Mouse (Mus musculus) CH12F3 (cell line): Measurements from ENCODE around the gene Hbb-bh1.
"Not testable (repeated sequence)": the region's sequence is repeated elsewhere in the genome, so short reads cannot be mapped to it uniquely, and the experiment has no call there.

Experiments
- in situ Hi-C: fragments of 300-500 bp; cut with MboI; formaldehyde crosslinking; loops from 2 replicates; pipeline ENCODE4 v1.14.3; 2020; ENCODE audit warnings: low sequenced_read_pairs

Gene Hbb-bh1

DNA sequence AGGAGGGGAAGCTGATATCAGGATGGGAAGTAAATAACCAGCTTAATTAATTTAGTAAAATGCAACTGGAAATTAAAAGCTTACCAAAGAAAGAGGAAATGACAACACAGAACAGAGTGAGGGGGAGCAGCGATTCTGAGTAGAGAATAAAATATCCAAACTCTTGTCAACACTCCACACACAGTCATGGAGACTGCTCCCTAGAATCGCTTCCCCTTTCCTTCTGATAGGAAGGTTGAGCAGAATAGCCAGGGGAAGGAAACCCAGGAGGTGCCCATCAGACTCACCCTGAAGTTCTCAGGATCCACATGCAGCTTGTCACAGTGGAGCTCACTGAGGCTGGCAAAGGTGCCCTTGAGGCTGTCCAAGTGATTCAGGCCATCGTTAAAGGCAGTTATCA lies 29.8 kb downstream of the Hbb-bh1 start:
- in situ Hi-C loops, result not testable (repeated sequence)

DNA sequence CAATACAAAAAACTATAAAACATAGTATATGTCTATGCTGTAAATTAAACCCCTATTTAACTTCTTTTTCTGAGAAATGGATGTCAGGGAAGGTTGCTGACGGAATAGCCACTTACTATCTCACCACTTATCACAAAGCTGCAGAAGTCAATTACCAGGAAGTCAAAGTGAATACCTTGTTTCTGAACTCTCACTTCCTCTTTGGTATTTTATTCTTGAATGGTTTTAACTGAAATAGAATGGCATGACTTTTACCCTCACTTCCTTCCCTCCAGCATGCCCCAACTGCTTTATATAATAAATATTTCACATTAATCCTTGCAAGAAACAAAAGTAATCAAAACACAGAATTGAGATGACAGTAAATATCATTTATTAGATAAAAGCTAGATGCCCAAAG lies 30.8 kb downstream of the Hbb-bh1 start:
- in situ Hi-C loops, result no loop called here

DNA sequence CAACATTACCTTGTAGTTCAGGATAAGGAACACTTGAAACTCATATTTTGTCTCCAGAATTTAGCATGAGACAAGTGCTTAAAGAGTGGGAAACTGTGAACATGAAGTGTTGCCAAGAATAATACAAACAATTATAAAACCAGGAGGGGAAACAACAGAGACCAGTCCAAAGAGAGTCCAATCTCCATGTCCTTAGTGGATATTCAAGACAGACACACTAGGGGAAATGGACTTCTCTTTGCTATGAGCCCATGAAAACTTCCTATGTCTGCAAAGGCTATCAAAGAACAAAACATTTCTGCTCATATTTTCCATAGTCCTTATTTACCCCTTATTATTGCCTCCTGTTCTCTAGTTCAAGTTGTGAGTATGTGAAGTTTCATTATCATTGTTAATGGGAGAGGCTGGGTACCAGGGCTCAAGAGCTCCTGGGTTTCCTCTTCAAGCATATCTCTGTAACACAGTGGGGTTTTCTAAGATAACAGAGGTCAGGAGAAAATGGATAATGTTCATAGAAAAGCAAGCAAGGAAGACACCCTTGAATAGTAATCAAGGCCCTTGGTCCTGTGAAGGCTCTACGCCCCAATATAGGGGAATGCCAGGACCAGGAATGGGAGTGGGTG lies 31.6 kb downstream of the Hbb-bh1 start:
- in situ Hi-C loops, result no loop called here

DNA sequence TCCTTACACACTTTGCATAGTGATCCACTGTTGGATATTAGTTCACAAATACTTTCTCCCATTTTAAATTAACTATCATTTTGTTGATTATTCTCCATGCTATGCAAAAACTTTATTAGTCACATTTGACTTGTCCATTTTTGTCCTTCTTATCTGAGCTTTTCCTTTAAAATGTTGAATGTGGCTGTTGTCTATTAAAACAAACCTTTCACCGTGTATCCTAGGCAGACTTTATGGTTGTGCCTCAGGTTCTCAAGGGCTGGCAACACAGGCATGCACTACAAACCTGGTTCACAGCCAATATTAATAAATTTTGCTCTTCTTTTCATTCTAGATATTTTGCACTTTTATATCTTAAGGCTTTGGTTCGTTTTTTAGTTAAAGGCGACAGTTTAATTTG lies 32.2 kb downstream of the Hbb-bh1 start:
- in situ Hi-C loops, result no loop called here

DNA sequence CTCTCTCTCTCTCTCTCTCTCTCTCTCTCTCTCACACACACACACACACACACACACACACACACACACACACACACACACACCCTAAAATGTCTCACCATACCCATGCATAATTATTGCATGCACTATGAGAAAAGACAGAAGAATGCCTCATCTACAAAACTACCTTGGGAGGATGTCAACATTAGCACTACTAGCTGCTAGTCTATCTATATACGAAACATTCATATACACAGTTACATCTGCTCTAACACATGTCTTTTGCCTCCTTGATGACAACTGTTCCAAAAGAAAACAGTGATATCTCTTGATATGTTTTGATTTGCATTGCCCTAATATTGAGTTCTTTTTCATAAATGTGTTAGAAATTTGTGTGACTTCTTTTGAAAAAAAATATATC lies 32.7 kb downstream of the Hbb-bh1 start:
- in situ Hi-C loops, result no loop called here

DNA sequence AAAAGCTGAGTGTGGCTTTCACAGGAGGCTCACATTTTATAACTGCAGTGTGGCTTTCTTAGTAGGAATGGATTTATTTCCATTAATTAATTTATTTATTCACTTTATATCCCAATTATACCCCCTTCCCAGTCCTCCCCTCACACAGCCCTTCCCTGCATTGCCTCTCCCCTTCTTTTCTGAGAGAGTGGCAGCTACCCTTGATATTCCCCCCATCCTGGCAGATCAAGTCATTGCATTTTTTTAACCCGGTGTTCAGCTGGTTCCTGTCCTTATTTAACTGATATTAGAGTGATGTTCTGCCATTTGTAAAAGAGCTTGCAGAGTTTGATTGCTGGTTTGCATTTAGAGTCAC lies 33.2 kb downstream of the Hbb-bh1 start:
- in situ Hi-C loops, result no loop called here

DNA sequence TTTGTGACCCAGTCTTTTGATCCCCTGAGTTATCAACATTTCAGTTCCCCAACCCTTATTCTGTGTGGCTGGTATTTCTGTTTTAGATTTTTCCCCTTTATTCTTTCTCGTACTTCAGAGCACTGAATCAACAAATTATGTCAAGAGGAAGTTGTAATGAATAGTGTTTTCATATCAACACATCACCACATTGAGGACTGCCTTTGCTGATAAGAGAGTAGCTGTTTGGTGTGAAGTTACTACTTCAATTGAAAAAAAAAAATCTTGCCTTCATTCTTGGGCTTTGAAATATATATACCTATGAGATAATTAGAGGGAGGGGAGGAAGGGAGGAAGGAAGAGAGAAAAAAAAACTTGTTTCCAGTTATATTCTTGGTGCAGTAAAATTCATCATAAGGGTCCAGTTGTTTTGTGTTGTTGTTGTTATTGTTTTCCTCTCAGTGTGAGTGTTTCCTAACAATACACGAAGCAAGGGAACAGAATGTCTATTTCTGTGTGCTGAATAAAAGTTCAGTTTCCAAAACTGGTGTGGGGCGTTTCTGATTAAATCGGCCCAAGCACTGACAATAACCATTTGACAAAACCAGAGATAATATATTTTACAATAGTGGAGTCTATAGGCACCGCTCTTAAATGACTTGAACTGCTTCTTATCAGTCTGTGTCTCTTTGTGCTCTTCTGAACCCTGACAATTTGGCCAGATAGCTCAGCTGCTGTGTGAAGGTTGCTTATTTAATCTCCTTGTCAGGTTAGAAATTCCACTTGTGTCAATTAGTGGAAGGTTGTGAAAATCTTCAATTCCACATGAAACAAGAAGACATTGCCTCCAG lies 33.8 kb downstream of the Hbb-bh1 start:
- in situ Hi-C loops, result no loop called here

DNA sequence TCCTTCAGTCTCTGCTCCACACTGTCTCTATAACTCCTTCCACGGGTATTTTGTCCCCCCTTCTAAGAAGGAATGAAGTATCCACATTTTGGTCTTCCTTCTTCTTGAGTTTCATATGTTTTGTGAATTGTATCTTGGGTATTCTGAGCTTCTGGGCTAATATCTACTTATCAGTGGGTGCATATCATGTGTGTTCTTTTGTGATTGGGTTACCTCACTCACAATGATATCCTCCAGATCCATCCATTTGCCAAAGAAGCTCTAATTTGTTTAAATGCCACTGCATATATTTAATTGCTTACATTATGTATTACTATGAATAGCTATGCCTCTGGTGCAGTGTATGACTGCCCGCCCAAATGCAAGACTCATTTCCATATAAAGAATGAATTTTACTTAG lies 34.8 kb downstream of the Hbb-bh1 start:
- in situ Hi-C loops, result not testable (repeated sequence)

DNA sequence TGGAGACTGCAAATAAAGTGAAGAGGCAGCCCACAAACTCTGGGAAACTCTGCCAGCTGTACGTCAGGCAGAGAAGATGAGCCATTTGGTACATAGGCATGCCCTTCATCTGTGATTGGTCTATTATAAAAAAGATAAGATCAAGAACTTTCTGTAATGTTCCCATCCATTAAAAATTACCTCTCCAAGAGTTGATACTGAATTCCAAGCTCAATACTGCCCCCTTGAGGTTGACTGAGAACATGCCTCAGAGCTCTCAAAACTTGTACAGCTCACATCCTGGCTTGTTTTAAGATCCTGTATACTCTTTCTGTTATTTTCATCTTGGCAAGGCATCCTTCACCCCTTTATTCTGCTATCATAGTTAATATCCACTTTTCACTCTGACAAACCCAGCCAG lies 36.1 kb downstream of the Hbb-bh1 start:
- in situ Hi-C loops, result no loop called here

DNA sequence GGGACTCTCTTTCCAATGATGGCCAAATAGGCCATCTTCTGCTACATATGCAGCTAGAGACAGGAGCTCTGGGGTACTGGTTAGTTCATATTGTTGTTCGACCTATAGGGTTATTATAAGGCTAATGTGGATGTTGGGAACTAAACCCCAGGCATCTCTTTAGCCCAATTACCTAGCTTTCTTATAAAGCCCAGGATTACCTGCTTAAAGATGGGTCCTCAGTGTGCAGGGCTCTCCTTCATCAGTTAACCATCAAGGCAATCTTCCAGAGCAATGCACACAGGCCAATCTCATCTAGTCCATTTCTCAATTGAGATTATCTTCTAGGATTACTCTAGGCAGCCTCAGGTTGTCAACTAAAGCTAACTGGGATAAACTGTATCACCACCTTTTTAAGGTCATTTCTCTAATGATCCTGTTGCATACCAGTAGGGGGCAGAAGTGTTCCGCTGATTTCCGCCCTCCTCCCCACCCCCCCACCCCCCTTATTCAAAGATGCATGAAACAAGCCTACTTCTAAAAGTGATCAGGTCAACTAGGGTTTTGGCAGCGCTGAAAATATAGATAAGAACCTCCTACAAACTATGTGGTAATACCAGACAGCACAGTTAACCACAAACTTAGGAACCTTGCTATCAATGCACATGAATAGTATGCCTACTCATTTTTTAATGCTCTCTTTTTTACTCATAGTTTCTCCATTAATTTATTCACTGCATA lies 50.1 kb downstream of the Hbb-bh1 start:
- in situ Hi-C loops, result loop anchor here (5.0 kb wide), 1 partner anchor 79 kb away; no protein-coding TSS in a partner anchor

DNA sequence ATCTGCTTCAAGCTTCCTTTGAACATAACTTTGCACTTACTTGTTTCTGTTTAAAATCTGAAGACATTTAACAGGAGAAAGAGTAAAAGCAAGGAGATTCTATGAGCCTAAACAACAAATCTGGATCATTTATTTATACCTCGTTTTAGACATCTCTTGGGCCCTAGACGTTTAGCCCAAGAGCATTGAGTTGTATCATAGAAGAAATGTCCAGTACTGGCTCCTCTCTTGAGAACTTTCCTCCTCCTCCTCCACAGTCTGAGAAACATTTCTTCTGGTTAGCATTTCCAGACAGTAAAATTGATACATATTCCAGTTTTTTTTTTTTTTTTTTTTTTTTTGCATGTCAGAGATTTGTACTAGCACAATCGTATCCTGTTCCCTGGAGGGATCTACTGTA lies 51.2 kb downstream of the Hbb-bh1 start, which contains the start of gene Olfr67:
Gene Olfr67 (minus strand): TSS at position 101 of the 400 bp plus-strand sequence.
- in situ Hi-C loops, result loop anchor here (5.0 kb wide), 1 partner anchor 81 kb away; no protein-coding TSS in a partner anchor
